Comparison of ENCODE assay signal across 8 mouse cellular contexts in the genomic region with DNA sequence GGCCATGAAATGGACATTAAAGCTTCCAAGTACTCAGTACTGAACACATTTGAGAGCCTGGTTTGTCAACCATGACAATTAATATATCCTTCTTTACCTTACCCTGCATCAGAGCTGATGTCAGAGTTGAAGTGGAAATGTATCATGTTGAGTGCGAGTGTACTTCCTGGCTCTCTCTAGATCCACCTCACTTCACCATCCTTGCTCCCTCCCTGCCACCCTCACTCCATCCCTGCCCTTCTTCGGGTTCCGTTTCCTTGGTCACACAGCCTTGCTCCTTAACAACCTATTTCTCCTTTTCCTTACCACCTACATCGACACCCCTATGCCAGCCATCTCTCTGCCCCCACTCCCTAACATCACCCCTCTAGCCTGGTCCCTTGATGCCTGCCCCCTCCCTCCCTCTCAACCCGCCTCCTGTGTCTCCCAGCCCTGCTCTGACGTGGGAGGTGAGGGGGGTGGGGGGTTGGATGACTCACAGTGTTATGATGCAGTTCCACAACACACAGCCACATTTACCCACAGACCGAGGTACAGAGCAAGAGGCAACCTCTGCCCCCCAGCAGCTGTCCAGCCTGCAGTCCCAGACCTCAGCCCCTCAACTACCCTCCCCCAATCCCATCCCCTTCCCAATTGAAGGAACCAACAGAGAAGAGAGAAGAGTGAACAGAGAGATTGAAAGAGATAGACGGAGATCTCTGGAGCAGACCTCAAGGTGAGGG. TPM values are rescaled to one million over a fixed set of nuclear protein-coding genes. Genes with fewer than 3 reads are reported as not detected.
DNase-seq lines count a peak whose midpoint lies in the region; ATAC-seq lines count a peak whose summit lies in the region.

Gene Ypel4 (plus strand): TSS at position 480 of the 722 bp plus-strand sequence.

- no peak within 1 kb of the TSS for H3K27ac ChIP-seq in intestine, embryonic 16.5 days (ENCODE audit: low read length)
- peak within 1 kb of the TSS; percentile 98 for H3K27ac ChIP-seq in liver, embryonic 15.5 days (replicated peaks)
- peak within 1 kb of the TSS; percentile 92 for H3K27ac ChIP-seq in neural tube, embryonic 13.5 days (replicated peaks)

- H3K4me3 ChIP-seq in intestine, embryonic 16.5 days (ENCODE audit: low read length): peak within 1 kb of the TSS; percentile 45
- H3K4me3 ChIP-seq in liver, embryonic 15.5 days (replicated peaks): peak within 1 kb of the TSS; percentile 66
- H3K4me3 ChIP-seq in neural tube, embryonic 13.5 days: peak within 1 kb of the TSS; percentile 64

- under 1% methylated on average over 8 of the region's 8 CpGs for WGBS in intestine, embryonic 16.5 days
- WGBS in liver, embryonic 15.5 days (ENCODE audit: insufficient replicate concordance): 7% methylated on average over 8 of the region's 8 CpGs
- WGBS in neural tube, embryonic 13.5 days: 4% methylated on average over 8 of the region's 8 CpGs

- peak within 1 kb of the TSS; percentile 59 for H3K9ac ChIP-seq in intestine, embryonic 16.5 days (ENCODE audit: low read depth, low read length)
- H3K9ac ChIP-seq in liver, embryonic 15.5 days: peak within 1 kb of the TSS; percentile 77
- H3K9ac ChIP-seq in neural tube, embryonic 13.5 days: peak within 1 kb of the TSS; percentile 89

- H3K4me1 ChIP-seq in intestine, embryonic 16.5 days (ENCODE audit: control insufficient read depth, insufficient read depth, low read length): peaks cover 40% of the 10 kb centered on the region
- H3K4me1 ChIP-seq in liver, embryonic 15.5 days (replicated peaks): peaks cover 96% of the 10 kb centered on the region
- peaks cover 55% of the 10 kb centered on the region for H3K4me1 ChIP-seq in neural tube, embryonic 13.5 days (replicated peaks)

- ATAC-seq in intestine, embryonic 16.5 days: peak; percentile 32
- ATAC-seq in liver, embryonic 15.5 days (ENCODE audit: insufficient read depth): peak; percentile 60
- ATAC-seq in neural tube, embryonic 13.5 days (ENCODE audit: low read depth): peak; percentile 83

- H3K4me2 ChIP-seq in intestine, embryonic 16.5 days (ENCODE audit: low read depth, low read length): peak within 1 kb of the TSS; percentile 65
- peak within 1 kb of the TSS; percentile 82 for H3K4me2 ChIP-seq in liver, embryonic 15.5 days
- H3K4me2 ChIP-seq in neural tube, embryonic 13.5 days: peak within 1 kb of the TSS; percentile 78

- peak; percentile 67 for DNase-seq in urinary bladder, postnatal 14 days (ENCODE audit: low spot score)
- no peak for DNase-seq in urinary bladder, postnatal 10 days (ENCODE audit: low spot score)
- peak; percentile 92 to 93 for DNase-seq in cerebellum, postnatal 25 days
- DNase-seq in frontal cortex, postnatal 10 days (ENCODE audit: low spot score in 2 of 2): peak; percentile 63 to 69
- no peak for DNase-seq in thymus, postnatal 4 days

- no peaks in the 10 kb centered on the region for H3K36me3 ChIP-seq in intestine, embryonic 16.5 days (ENCODE audit: control insufficient read depth, insufficient read depth, low read length)
- peaks cover 29% of the 10 kb centered on the region for H3K36me3 ChIP-seq in liver, embryonic 15.5 days (replicated peaks)
- no peaks in the 10 kb centered on the region for H3K36me3 ChIP-seq in neural tube, embryonic 13.5 days

- peaks cover 9% of the 10 kb centered on the region for H3K27me3 ChIP-seq in intestine, embryonic 16.5 days (replicated peaks; ENCODE audit: control insufficient read depth, insufficient read depth, low read length)
- H3K27me3 ChIP-seq in liver, embryonic 15.5 days: peaks cover 26% of the 10 kb centered on the region
- H3K27me3 ChIP-seq in neural tube, embryonic 13.5 days: no peaks in the 10 kb centered on the region

- no peaks in the 10 kb centered on the region for H3K9me3 ChIP-seq in intestine, embryonic 16.5 days (ENCODE audit: control insufficient read depth, low read length)
- H3K9me3 ChIP-seq in liver, embryonic 15.5 days (replicated peaks): no peaks in the 10 kb centered on the region
- H3K9me3 ChIP-seq in neural tube, embryonic 13.5 days: no peaks in the 10 kb centered on the region

RNA-seq across cellular contexts. Expression of gene Ypel4, which starts in this region (rescaled TPM):
- 4.3 and 6.0 TPM in 2 replicates for polyA plus RNA-seq in intestine, embryonic 16.5 days (2015; fragmentation: Nextera tagmentation; extraction: Ambion mirVana)
- polyA plus RNA-seq in liver, embryonic 15.5 days (2015; fragmentation: Nextera tagmentation; extraction: Ambion mirVana): 66.9 and 75.7 TPM in 2 replicates
- polyA plus RNA-seq in neural tube, embryonic 13.5 days (2015; fragmentation: Nextera tagmentation; extraction: Ambion mirVana): 18.8 and 19.1 TPM in 2 replicates

Comparison
In these comparisons a context has a peak if more than half of its experiments do, and no peak if none do; other contexts are left out.
1. DNase-seq: peak in urinary bladder, postnatal 14 days (single experiment), cerebellum, postnatal 25 days (2 of 2) and frontal cortex, postnatal 10 days (2 of 2); none in urinary bladder, postnatal 10 days (single experiment) and thymus, postnatal 4 days (single experiment).
2. ATAC-seq: peak in every context shown above with its lines; median percentile 83 in neural tube, embryonic 13.5 days; 60 in liver, embryonic 15.5 days; 32 in intestine, embryonic 16.5 days.
3. Peak in every context shown above with its lines, with median percentiles within 50 percentile points of each other: H3K4me2 ChIP-seq, H3K4me3 ChIP-seq and H3K9ac ChIP-seq.